Mouse (Mus musculus) hindbrain, embryonic 14.5 days (tissue): Measurements from ENCODE around the gene Tmc5. TPM values are rescaled to one million over a fixed set of nuclear protein-coding genes. Genes with fewer than 3 reads are reported as not detected.

Experiments used
- ATAC-seq: fragments of 200-750 bp; cut with Nextera tagmentation; 2 replicates; pipeline ENCODE4 v1.8.0; 2017; ENCODE audit warnings: moderate number of reproducible peaks, mild to moderate bottlenecking, moderate TSS enrichment, moderate library complexity; ENCODE audit not compliant: low FRiP score
- DNase-seq: peaks from one replicate; pipeline ENCODE4 v3.0.0-alpha.2; 2015; ENCODE audit warnings: low spot score
- H3K27ac ChIP-seq: fragments of 300-500 bp; sonication (generic); 2 replicates; pipeline ENCODE4 v1.5.1; 2014; ENCODE audit warnings: mild to moderate bottlenecking, moderate library complexity
- H3K27me3 ChIP-seq: fragments of 300-500 bp; sonication (generic); 2 replicates; pipeline ENCODE4 v1.6.1; 2014; ENCODE audit warnings: mild to moderate bottlenecking, low read length, mixed read lengths; ENCODE audit not compliant: control insufficient read depth, insufficient read depth
- H3K36me3 ChIP-seq: fragments of 300-500 bp; sonication (generic); replicated peaks from 2 replicates; pipeline ENCODE4 v1.6.1; 2014; ENCODE audit not compliant: control insufficient read depth, insufficient read depth
- H3K4me1 ChIP-seq: fragments of 300-500 bp; sonication (generic); replicated peaks from 2 replicates; pipeline ENCODE4 v1.6.1; 2014; ENCODE audit warnings: antibody characterized with exemption, low read length, mixed read lengths; ENCODE audit not compliant: control insufficient read depth, insufficient read depth
- H3K4me2 ChIP-seq: fragments of 300-500 bp; sonication (generic); replicated peaks from 2 replicates; pipeline ENCODE4 v1.6.1; 2014; ENCODE audit warnings: mild to moderate bottlenecking, moderate library complexity
- H3K4me3 ChIP-seq: fragments of 300-500 bp; sonication (generic); replicated peaks from 2 replicates; pipeline ENCODE4 v1.5.1; 2014; ENCODE audit warnings: mild to moderate bottlenecking, low read length
- H3K9ac ChIP-seq: fragments of 300-500 bp; sonication (generic); 2 replicates; pipeline ENCODE4 v1.6.1; 2014
- H3K9me3 ChIP-seq: fragments of 300-500 bp; sonication (generic); 2 replicates; pipeline ENCODE4 v1.6.1; 2016; ENCODE audit warnings: low read length; ENCODE audit not compliant: control insufficient read depth
- WGBS: fragments of 180-500 bp; shearing (Covaris S2); extraction: QIAGEN DNeasy Blood & Tissue Kit; methylation state at CpG from one replicate; pipeline ENCODE4 v1.1.7; 2014; 5-methylcytosine and 5-hydroxymethylcytosine counted together
- polyA plus RNA-seq: library from polyadenylated mRNA; unstranded; fragments of >200 nt; fragmentation: Nextera tagmentation; extraction: Ambion mirVana; gene quantifications from 2 replicates; pipeline ENCODE4 v1.2.1, GENCODE M21; 2014

Gene Tmc5
- polyA plus RNA-seq, 1 experiment from 2014 or later = 0.20 TPM

GRCm38 (mm10) chr7:118698882-118699281 lies 101.8 kb downstream of the Tmc5 start:
- Histone ChIP-seq H3K4me1 (peaks cover 10% of the 10 kb centered on the region), H3K4me3 (no peak overlapping the region), H3K27me3 (no peaks in the 10 kb centered on the region), H3K4me2 (no peak overlapping the region), H3K9me3 (no peaks in the 10 kb centered on the region), H3K9ac (no peak overlapping the region), H3K27ac (no peak overlapping the region), H3K36me3 (peaks cover 67% of the 10 kb centered on the region)
- DNase-seq (no peak), ATAC-seq (no peak)
- 93% methylated on average over 9 of the region's 9 CpGs for WGBS

GRCm38 (mm10) chr7:118703144-118703561 lies 106.1 kb downstream of the Tmc5 start:
- DNase-seq (no peak), ATAC-seq (no peak)
- WGBS = 91% methylated on average over 15 of the region's 15 CpGs
- peaks cover 24% of the 10 kb centered on the region for H3K4me1 ChIP-seq
- no peak overlapping the region for H3K4me3 ChIP-seq
- H3K4me2 ChIP-seq = peak overlapping the region; percentile 51; the same call in 1 of the 2 replicates
- no peak overlapping the region for H3K9ac ChIP-seq
- no peaks in the 10 kb centered on the region for H3K27me3 ChIP-seq
- H3K9me3 ChIP-seq = no peaks in the 10 kb centered on the region
- H3K27ac ChIP-seq = no peak overlapping the region
- peaks cover 26% of the 10 kb centered on the region for H3K36me3 ChIP-seq

- ATAC-seq (no peak), DNase-seq (no peak)
- 77% methylated on average over 9 of the region's 9 CpGs for WGBS
- Histone ChIP-seq H3K9me3 (no peaks in the 10 kb centered on the region), H3K9ac (peak overlapping the region; percentile 90), H3K4me1 (peaks cover 24% of the 10 kb centered on the region), H3K27ac (no peak overlapping the region), H3K4me3 (peak overlapping the region; percentile 81), H3K4me2 (peak overlapping the region; percentile 51), H3K27me3 (no peaks in the 10 kb centered on the region), H3K36me3 (peaks cover 19% of the 10 kb centered on the region)
These were observed 107.1 kb downstream of the Tmc5 start for GRCm38 (mm10) chr7:118704001-118704850.

GRCm38 (mm10) chr7:118705101-118705961 lies 108.2 kb downstream of the Tmc5 start, which contains the start of gene Gde1:
Gene Gde1 (minus strand): TSS chr7:118705778.
- peak within 1 kb of the TSS; percentile 90 for H3K9ac ChIP-seq
- no peaks in the 10 kb centered on the region for H3K27me3 ChIP-seq
- peak within 1 kb of the TSS; percentile 94 for H3K27ac ChIP-seq
- H3K4me1 ChIP-seq = peaks cover 24% of the 10 kb centered on the region
- peak; percentile 84 for DNase-seq
- H3K4me3 ChIP-seq = peak within 1 kb of the TSS; percentile 81
- ATAC-seq = peak; percentile 93
- under 1% methylated on average over 66 of the region's 66 CpGs for WGBS
- H3K9me3 ChIP-seq = no peaks in the 10 kb centered on the region
- peak within 1 kb of the TSS; percentile 51 for H3K4me2 ChIP-seq
- peaks cover 19% of the 10 kb centered on the region for H3K36me3 ChIP-seq

- H3K36me3 ChIP-seq = peaks cover 13% of the 10 kb centered on the region
- H3K9me3 ChIP-seq = no peaks in the 10 kb centered on the region
- no peaks in the 10 kb centered on the region for H3K27me3 ChIP-seq
- H3K4me2 ChIP-seq = peak overlapping the region; percentile 51
- peaks cover 24% of the 10 kb centered on the region for H3K4me1 ChIP-seq
- no peak for DNase-seq
- H3K4me3 ChIP-seq = peak overlapping the region; percentile 81
- peak overlapping the region; percentile 94; the same call in 1 of the 2 replicates for H3K27ac ChIP-seq
- WGBS = 30% methylated on average over 6 of the region's 6 CpGs
- H3K9ac ChIP-seq = no peak overlapping the region
- no peak for ATAC-seq
These were observed 109.0 kb downstream of the Tmc5 start for GRCm38 (mm10) chr7:118706051-118706450.

GRCm38 (mm10) chr7:118706488-118706887 lies 109.4 kb downstream of the Tmc5 start:
- Histone ChIP-seq H3K27me3 (no peaks in the 10 kb centered on the region), H3K4me1 (peaks cover 24% of the 10 kb centered on the region), H3K9ac (no peak overlapping the region), H3K9me3 (no peaks in the 10 kb centered on the region), H3K27ac (no peak overlapping the region), H3K36me3 (peaks cover 13% of the 10 kb centered on the region), H3K4me3 (no peak overlapping the region), H3K4me2 (no peak overlapping the region)
- ATAC-seq = no peak
- no peak for DNase-seq
- WGBS = 95% methylated on average over 5 of the region's 5 CpGs

- H3K4me2 ChIP-seq = no peak overlapping the region
These were observed 110.1 kb downstream of the Tmc5 start for GRCm38 (mm10) chr7:118707216-118707615.

GRCm38 (mm10) chr7:118708002-118708401 lies 110.9 kb downstream of the Tmc5 start:
- Histone ChIP-seq H3K4me2 (no peak overlapping the region), H3K4me1 (peaks cover 23% of the 10 kb centered on the region), H3K27me3 (no peaks in the 10 kb centered on the region), H3K27ac (no peak overlapping the region), H3K9ac (no peak overlapping the region), H3K9me3 (no peaks in the 10 kb centered on the region), H3K4me3 (no peak overlapping the region), H3K36me3 (peaks cover 1% of the 10 kb centered on the region; the same call in 1 of the 2 replicates)
- ATAC-seq (no peak), DNase-seq (no peak)
- WGBS = 85% methylated on average over 4 of the region's 4 CpGs

More at GRCm38 (mm10) chr7:118707216-118707615, 110.1 kb downstream of the Tmc5 start:
- Histone ChIP-seq H3K27ac (no peak overlapping the region), H3K9ac (no peak overlapping the region), H3K36me3 (peaks cover 9% of the 10 kb centered on the region), H3K9me3 (no peaks in the 10 kb centered on the region), H3K4me1 (peaks cover 24% of the 10 kb centered on the region), H3K27me3 (no peaks in the 10 kb centered on the region), H3K4me3 (no peak overlapping the region)
- WGBS = 74% methylated on average over 2 of the region's 2 CpGs
- no peak for DNase-seq
- no peak for ATAC-seq

- ATAC-seq (no peak), DNase-seq (no peak)
- peaks cover 10% of the 10 kb centered on the region for H3K36me3 ChIP-seq
- WGBS = 65% methylated on average over 5 of the region's 5 CpGs
- H3K4me1 ChIP-seq = peaks cover 18% of the 10 kb centered on the region
- no peak overlapping the region for H3K4me3 ChIP-seq
- H3K9me3 ChIP-seq = no peaks in the 10 kb centered on the region
- H3K27ac ChIP-seq = no peak overlapping the region
- H3K27me3 ChIP-seq = no peaks in the 10 kb centered on the region
- H3K4me2 ChIP-seq = no peak overlapping the region
- no peak overlapping the region for H3K9ac ChIP-seq
These were observed 113.7 kb downstream of the Tmc5 start for GRCm38 (mm10) chr7:118710776-118711175.
